Mouse (Mus musculus) midbrain, embryonic 15.5 days (tissue): ENCODE data around the gene 2700097O09Rik. TPM values are rescaled to one million over a fixed set of nuclear protein-coding genes. Genes with fewer than 3 reads are reported as not detected.

Source experiments
- ATAC-seq: fragments of 200-750 bp; cut with Nextera tagmentation; replicated peaks from 2 replicates; pipeline ENCODE4 v1.8.0; 2017; ENCODE audit warnings: moderate TSS enrichment
- H3K27ac ChIP-seq: fragments of 300-500 bp; sonication (generic); 2 replicates; pipeline ENCODE4 v1.5.1; 2015; ENCODE audit warnings: mild to moderate bottlenecking, inconsistent platforms
- H3K27me3 ChIP-seq: fragments of 300-500 bp; sonication (generic); replicated peaks from 2 replicates; pipeline ENCODE4 v1.6.1; 2015; ENCODE audit warnings: inconsistent platforms
- H3K36me3 ChIP-seq: fragments of 300-500 bp; sonication (generic); replicated peaks from 2 replicates; pipeline ENCODE4 v1.6.1; 2015; ENCODE audit warnings: inconsistent platforms
- H3K4me1 ChIP-seq: fragments of 300-500 bp; sonication (generic); 2 replicates; pipeline ENCODE4 v1.6.1; 2015; ENCODE audit warnings: inconsistent platforms
- H3K4me2 ChIP-seq: fragments of 300-500 bp; sonication (generic); 2 replicates; pipeline ENCODE4 v1.6.1; 2015; ENCODE audit warnings: inconsistent platforms, mild to moderate bottlenecking, moderate library complexity
- H3K4me3 ChIP-seq: fragments of 300-500 bp; sonication (generic); 2 replicates; pipeline ENCODE4 v1.5.1; 2015; ENCODE audit warnings: mild to moderate bottlenecking, inconsistent platforms
- H3K9ac ChIP-seq: fragments of 300-500 bp; sonication (generic); 2 replicates; pipeline ENCODE4 v1.6.1; 2015; ENCODE audit warnings: mild to moderate bottlenecking, inconsistent platforms
- H3K9me3 ChIP-seq: fragments of 300-500 bp; sonication (generic); 2 replicates; pipeline ENCODE4 v1.6.1; 2016; ENCODE audit warnings: inconsistent platforms
- WGBS: fragments of 180-500 bp; shearing (Covaris S2); methylation state at CpG from one replicate; pipeline ENCODE4 v1.1.7; 2015; ENCODE audit warnings: mixed read lengths; 5-methylcytosine and 5-hydroxymethylcytosine counted together
- polyA plus RNA-seq: library from polyadenylated mRNA; unstranded; fragments of >200 nt; fragmentation: Nextera tagmentation; extraction: Ambion mirVana; gene quantifications from 2 replicates; pipeline ENCODE4 v1.2.1, GENCODE M21; 2015

Gene 2700097O09Rik
- polyA plus RNA-seq, 1 experiment from 2014 or later: 38.4 TPM

GRCm38 (mm10) chr12:55060212-55060898, 19.6 kb downstream of the 2700097O09Rik start:
- H3K4me1 ChIP-seq: no peaks in the 10 kb centered on the region
- 89% methylated on average over 6 of the region's 6 CpGs for WGBS
- no peak for ATAC-seq
- no peaks in the 10 kb centered on the region for H3K9me3 ChIP-seq
- no peaks in the 10 kb centered on the region for H3K27me3 ChIP-seq
- no peaks in the 10 kb centered on the region for H3K36me3 ChIP-seq
- no peak overlapping the region for H3K4me2 ChIP-seq
- no peak overlapping the region for H3K27ac ChIP-seq
- no peak overlapping the region for H3K4me3 ChIP-seq
- H3K9ac ChIP-seq: no peak overlapping the region

DNA sequence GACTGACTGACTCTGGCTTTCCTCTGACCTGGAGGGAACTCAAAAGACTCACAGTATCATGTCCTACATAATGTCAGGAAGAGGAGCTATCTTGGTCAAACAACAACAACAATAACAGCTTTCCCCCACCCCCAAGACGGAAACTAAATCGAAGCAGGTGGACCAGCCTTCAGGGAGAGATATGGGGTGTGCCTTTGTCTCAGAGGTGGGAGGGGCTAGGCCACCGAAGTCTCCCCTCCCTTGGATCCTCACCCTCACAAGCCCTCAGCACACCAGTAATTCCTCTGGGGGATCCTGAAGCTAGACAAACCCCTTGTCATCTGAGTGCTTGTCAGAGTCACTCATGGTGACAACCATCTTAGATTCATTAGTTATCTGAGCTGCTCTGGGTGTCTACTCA, 20.1 kb downstream of the 2700097O09Rik start:
- Histone ChIP-seq H3K4me1 (no peaks in the 10 kb centered on the region), H3K9ac (no peak overlapping the region), H3K27me3 (no peaks in the 10 kb centered on the region), H3K36me3 (no peaks in the 10 kb centered on the region), H3K27ac (no peak overlapping the region), H3K4me3 (no peak overlapping the region), H3K9me3 (no peaks in the 10 kb centered on the region), H3K4me2 (no peak overlapping the region)
- WGBS: 85% methylated on average over 3 of the region's 3 CpGs
- no peak for ATAC-seq

DNA sequence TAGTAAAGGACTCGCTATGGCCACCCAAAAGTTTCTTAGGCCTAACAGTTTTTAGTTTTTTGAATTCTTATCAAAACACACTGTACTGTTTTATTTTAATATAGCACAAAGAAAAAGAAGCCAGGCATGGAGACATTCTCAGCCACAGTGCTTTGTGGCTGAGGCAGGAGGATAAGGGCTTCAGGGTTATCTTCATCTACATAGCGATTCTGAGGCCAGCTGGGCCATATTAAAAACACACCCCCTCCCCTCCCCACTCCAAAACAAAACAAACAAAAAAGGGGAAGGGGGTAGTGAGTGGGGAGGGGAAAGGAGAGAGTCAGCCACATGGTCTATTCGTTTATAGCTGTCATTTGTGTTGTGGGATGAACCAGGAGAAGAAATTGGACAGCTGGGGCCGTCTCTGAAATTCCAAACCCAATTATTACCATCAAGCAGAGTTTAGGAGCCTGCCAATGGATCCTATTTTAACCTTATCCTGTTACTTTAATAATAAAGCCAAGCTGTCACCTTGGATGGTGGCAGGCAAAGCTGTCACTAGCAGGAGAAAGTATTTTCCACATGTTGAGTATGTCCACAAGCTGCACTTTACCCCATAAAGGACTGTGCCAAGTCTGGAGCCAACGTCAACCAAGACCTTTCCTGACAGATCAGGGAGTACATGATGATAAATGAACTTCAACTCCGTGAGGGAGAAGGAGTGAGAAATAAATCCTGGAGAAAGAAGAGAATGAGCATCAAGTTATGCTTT, 20.9 kb downstream of the 2700097O09Rik start:
- Histone ChIP-seq H3K27ac (no peak overlapping the region), H3K27me3 (no peaks in the 10 kb centered on the region), H3K9me3 (no peaks in the 10 kb centered on the region), H3K4me3 (no peak overlapping the region), H3K4me2 (no peak overlapping the region), H3K36me3 (no peaks in the 10 kb centered on the region), H3K9ac (no peak overlapping the region), H3K4me1 (no peaks in the 10 kb centered on the region)
- no peak for ATAC-seq
- 85% methylated on average over 6 of the region's 6 CpGs for WGBS

DNA sequence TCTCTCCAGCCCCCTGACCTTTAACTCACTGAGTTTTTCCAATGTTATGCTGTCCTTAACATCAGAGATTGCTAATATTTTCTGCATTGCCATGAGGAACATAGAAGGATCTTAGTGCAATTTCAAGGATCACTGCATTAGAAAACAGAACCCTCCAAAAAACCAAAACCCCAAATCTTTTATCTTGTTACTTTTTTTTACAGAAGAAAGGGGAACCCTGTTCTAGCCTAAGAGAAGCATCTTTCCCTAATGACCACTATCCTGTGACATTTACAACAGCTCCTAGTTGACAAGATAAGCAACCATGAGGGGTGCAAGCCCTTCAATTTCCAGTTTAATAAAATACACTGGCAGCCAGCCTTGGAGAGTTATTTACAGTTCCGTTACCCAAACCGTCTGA, 23.2 kb downstream of the 2700097O09Rik start:
- H3K9ac ChIP-seq: no peak overlapping the region
- 90% methylated on average over 2 of the region's 2 CpGs for WGBS
- ATAC-seq: no peak

DNA sequence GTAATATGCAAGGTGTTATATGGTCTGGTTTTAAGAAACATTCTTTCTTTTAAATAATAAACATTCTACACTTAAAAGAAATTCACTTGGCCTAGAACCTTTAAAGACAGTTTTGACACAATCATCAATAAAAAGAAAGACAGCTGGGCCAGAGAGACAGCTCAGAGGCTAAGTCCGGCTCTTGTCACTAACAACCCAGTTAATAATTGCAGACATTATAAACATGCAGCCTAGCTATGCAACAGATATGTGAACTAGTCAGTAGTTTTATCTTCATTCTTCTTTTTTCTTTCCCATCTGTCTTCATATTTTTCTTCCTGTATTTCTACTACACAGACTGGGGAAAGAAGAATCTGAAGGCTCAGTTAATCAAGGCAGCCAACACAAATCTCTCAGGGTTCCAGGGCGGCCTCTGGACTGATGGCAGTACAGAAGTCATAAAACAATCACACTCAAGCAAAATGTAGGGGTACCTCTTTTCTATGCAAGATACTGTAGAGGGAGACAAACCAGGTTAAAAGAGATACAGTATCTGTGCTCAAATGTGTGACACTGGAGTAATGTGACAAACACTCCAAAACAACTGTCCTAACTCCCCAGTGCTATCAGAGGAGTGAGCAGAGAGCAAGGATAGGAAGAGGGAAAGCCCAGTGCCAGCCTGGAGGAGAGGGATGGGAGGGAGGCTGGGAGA, 25.2 kb downstream of the 2700097O09Rik start:
- no peak for ATAC-seq
- Histone ChIP-seq H3K27ac (no peak overlapping the region), H3K9me3 (no peaks in the 10 kb centered on the region), H3K4me2 (no peak overlapping the region), H3K27me3 (no peaks in the 10 kb centered on the region), H3K9ac (no peak overlapping the region), H3K4me1 (no peaks in the 10 kb centered on the region), H3K4me3 (no peak overlapping the region), H3K36me3 (no peaks in the 10 kb centered on the region)
- WGBS: 94% methylated on average over 2 of the region's 2 CpGs

More for the DNA sequence above, 23.2 kb downstream of the 2700097O09Rik start:
- Histone ChIP-seq H3K4me3 (no peak overlapping the region), H3K27ac (no peak overlapping the region), H3K36me3 (no peaks in the 10 kb centered on the region), H3K9me3 (no peaks in the 10 kb centered on the region), H3K27me3 (no peaks in the 10 kb centered on the region), H3K4me1 (no peaks in the 10 kb centered on the region), H3K4me2 (no peak overlapping the region)

- 91% methylated on average over 7 of the region's 7 CpGs for WGBS
- H3K27me3 ChIP-seq: no peaks in the 10 kb centered on the region
- no peaks in the 10 kb centered on the region for H3K9me3 ChIP-seq
- H3K27ac ChIP-seq: no peak overlapping the region
- H3K36me3 ChIP-seq: no peaks in the 10 kb centered on the region
- no peaks in the 10 kb centered on the region for H3K4me1 ChIP-seq
- no peak for ATAC-seq
- no peak overlapping the region for H3K4me2 ChIP-seq
- H3K9ac ChIP-seq: no peak overlapping the region
- H3K4me3 ChIP-seq: no peak overlapping the region
Observed at GRCm38 (mm10) chr12:55053267-55053666, 26.6 kb downstream of the 2700097O09Rik start.

DNA sequence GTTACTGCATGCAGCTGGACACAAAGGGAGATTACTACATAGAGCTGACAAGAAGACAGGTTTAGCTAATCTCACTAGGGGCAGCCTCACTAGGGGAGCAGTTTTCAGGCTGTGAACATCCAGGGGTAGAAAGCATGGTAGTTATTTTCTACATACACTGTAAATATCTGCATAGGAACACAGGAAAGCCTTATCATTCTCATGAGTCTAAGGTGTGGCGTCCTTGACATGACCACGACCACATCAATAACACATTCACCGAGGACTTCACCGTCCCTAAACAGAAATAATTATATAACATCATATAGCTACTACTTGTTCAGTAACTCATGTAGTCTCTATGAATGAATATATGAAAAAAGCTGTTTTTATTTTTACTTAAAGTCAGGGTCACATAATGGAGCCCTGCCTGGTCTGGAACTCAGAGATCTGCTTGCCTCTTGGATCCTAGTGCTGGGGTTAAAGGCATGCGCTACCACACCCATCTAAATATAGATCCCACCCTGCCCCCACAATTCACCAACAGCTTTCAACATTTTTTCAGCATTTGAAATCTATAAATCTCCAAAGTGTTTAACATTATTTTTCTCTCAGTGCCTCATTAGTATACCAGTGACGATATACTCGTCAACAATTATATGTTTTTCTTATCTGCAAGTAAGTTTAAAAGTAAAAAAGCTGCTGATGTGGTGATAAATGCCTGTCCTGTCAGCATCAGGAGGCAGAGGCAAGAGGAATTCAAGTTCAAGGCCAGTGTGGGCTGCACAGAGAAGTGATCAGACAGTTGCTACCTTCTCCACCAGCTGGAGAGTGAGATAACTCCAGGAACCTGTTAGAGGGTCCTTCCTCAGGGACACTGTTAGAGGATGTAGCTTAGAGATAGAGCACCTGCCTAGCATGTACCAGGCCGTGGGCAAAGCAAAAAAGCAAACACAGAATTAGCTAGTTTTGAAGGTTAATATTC, 28.4 kb downstream of the 2700097O09Rik start:
- Histone ChIP-seq H3K36me3 (0 out of 2 replicates have a peak, but pooled peaks cover 3% of the 10 kb centered on the region), H3K9ac (no peak overlapping the region), H3K4me1 (no peaks in the 10 kb centered on the region), H3K4me2 (no peak overlapping the region), H3K27me3 (no peaks in the 10 kb centered on the region), H3K9me3 (no peaks in the 10 kb centered on the region), H3K4me3 (no peak overlapping the region), H3K27ac (no peak overlapping the region)
- no peak for ATAC-seq
- 96% methylated on average over 8 of the region's 8 CpGs for WGBS

- Histone ChIP-seq H3K4me2 (no peak overlapping the region), H3K4me1 (no peaks in the 10 kb centered on the region), H3K27ac (no peak overlapping the region), H3K36me3 (0 out of 2 replicates have a peak, but pooled peaks cover 3% of the 10 kb centered on the region), H3K27me3 (no peaks in the 10 kb centered on the region), H3K4me3 (no peak overlapping the region), H3K9ac (no peak overlapping the region), H3K9me3 (no peaks in the 10 kb centered on the region)
- no peak for ATAC-seq
- WGBS: 93% methylated on average over 8 of the region's 8 CpGs
Observed at GRCm38 (mm10) chr12:55049731-55050353, 30.1 kb downstream of the 2700097O09Rik start.

GRCm38 (mm10) chr12:55041011-55041410, 38.9 kb downstream of the 2700097O09Rik start:
- Histone ChIP-seq H3K9me3 (no peaks in the 10 kb centered on the region), H3K36me3 (no peaks in the 10 kb centered on the region), H3K4me1 (no peaks in the 10 kb centered on the region), H3K4me2 (no peak overlapping the region), H3K27ac (no peak overlapping the region), H3K27me3 (no peaks in the 10 kb centered on the region), H3K9ac (no peak overlapping the region), H3K4me3 (no peak overlapping the region)
- no peak for ATAC-seq
- WGBS: 83% methylated on average over 15 of the region's 15 CpGs

GRCm38 (mm10) chr12:55027088-55027487, 52.8 kb downstream of the 2700097O09Rik start:
- Histone ChIP-seq H3K9ac (no peak overlapping the region), H3K4me1 (no peaks in the 10 kb centered on the region), H3K4me2 (no peak overlapping the region), H3K36me3 (no peaks in the 10 kb centered on the region), H3K27ac (no peak overlapping the region), H3K27me3 (no peaks in the 10 kb centered on the region), H3K9me3 (no peaks in the 10 kb centered on the region), H3K4me3 (no peak overlapping the region)
- ATAC-seq: no peak
- WGBS: 76% methylated on average over 3 of the region's 3 CpGs

GRCm38 (mm10) chr12:55023284-55023683, 56.6 kb downstream of the 2700097O09Rik start:
- Histone ChIP-seq H3K27ac (no peak overlapping the region), H3K4me3 (no peak overlapping the region), H3K27me3 (no peaks in the 10 kb centered on the region), H3K9me3 (no peaks in the 10 kb centered on the region), H3K4me2 (no peak overlapping the region), H3K9ac (no peak overlapping the region), H3K4me1 (no peaks in the 10 kb centered on the region), H3K36me3 (no peaks in the 10 kb centered on the region)
- WGBS: 62% methylated on average over 2 of the region's 2 CpGs
- ATAC-seq: no peak
